Mouse (Mus musculus): Measurements from ENCODE around the gene Fam76a. TPM values are rescaled to one million over a fixed set of nuclear protein-coding genes. Genes with fewer than 3 reads are reported as not detected.

Gene Fam76a
- polyA plus RNA-seq, 1 experiment: 2.4 TPM

- H3K27me3 ChIP-seq (ENCODE audit: control insufficient read depth): peaks cover 3% of the 10 kb centered on the region; the same call in 1 of the 2 replicates
- no peaks in the 10 kb centered on the region; the same call in 1 of the 2 replicates for H3K4me1 ChIP-seq (ENCODE audit: control insufficient read depth)
- no peaks in the 10 kb centered on the region for H3K36me3 ChIP-seq (ENCODE audit: control insufficient read depth)
- no peak overlapping the region for H3K4me3 ChIP-seq (replicated peaks)
- TF ChIP-seq GATA1 (IDR thresholded peaks at IDR 0.05; ENCODE audit: low read length) (no peak), TAL1 (IDR thresholded peaks at IDR 0.05; ENCODE audit: low read length) (no peak)
- H3K9me3 ChIP-seq (ENCODE audit: control insufficient read depth, low read length): no peaks in the 10 kb centered on the region
Measured at GRCm38 (mm10) chr4:132960864-132961639, 38.7 kb upstream of the Fam76a start.

DNA sequence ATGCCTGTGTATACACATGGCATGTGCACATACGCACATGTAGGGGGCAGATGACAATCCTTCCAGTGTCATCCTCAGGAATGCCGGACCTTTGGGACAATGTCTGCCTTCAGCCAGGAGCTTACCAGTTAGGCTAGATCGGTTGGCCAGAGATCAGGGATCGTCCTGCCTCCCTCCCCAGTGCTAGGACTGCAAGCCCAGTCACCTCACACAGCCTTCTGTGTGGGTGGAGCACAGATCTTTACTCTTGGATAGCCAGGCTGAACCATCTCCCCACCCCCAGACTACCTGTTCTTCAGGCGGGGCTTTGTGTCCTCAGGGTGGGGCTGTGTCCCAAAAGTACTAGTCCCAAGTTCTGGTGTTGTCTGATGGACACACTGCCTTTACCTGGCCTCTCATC is 38.0 kb upstream of the Fam76a start:
- no peaks in the 10 kb centered on the region for H3K36me3 ChIP-seq (ENCODE audit: control insufficient read depth)
- H3K27me3 ChIP-seq (ENCODE audit: control insufficient read depth): peaks cover 3% of the 10 kb centered on the region; the same call in 1 of the 2 replicates
- H3K4me3 ChIP-seq (replicated peaks): no peak overlapping the region
- no peaks in the 10 kb centered on the region; the same call in 1 of the 2 replicates for H3K4me1 ChIP-seq (ENCODE audit: control insufficient read depth)
- TF ChIP-seq GATA1 (IDR thresholded peaks at IDR 0.05; ENCODE audit: low read length) (no peak), TAL1 (IDR thresholded peaks at IDR 0.05; ENCODE audit: low read length) (no peak)
- no peaks in the 10 kb centered on the region for H3K9me3 ChIP-seq (ENCODE audit: control insufficient read depth, low read length)

DNA sequence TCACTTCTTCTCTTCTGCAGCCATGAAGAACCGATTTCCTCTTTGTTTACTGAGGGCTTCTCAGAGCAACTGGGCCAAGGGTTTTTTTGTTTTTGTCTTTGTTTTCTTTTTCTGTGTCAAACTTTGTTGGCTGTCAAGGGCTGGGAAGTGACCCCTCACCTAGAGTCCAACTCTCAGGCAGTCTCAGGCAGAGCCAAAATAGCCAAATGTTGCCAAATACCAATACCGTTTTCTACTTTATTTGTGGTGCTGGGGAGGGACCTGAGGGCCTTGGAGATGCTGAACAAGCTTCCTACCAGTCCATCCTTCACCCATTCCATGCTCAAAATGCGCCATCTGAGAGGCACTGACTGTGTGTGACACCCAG is 37.3 kb upstream of the Fam76a start:
- H3K4me3 ChIP-seq (replicated peaks): no peak overlapping the region
- H3K4me1 ChIP-seq (ENCODE audit: control insufficient read depth): no peaks in the 10 kb centered on the region; the same call in 1 of the 2 replicates
- no peaks in the 10 kb centered on the region for H3K36me3 ChIP-seq (ENCODE audit: control insufficient read depth)
- H3K9me3 ChIP-seq (ENCODE audit: control insufficient read depth, low read length): no peaks in the 10 kb centered on the region
- H3K27me3 ChIP-seq (ENCODE audit: control insufficient read depth): peaks cover 2% of the 10 kb centered on the region; the same call in 1 of the 2 replicates
- TF ChIP-seq GATA1 (IDR thresholded peaks at IDR 0.05; ENCODE audit: low read length) (no peak), TAL1 (IDR thresholded peaks at IDR 0.05; ENCODE audit: low read length) (no peak)

DNA sequence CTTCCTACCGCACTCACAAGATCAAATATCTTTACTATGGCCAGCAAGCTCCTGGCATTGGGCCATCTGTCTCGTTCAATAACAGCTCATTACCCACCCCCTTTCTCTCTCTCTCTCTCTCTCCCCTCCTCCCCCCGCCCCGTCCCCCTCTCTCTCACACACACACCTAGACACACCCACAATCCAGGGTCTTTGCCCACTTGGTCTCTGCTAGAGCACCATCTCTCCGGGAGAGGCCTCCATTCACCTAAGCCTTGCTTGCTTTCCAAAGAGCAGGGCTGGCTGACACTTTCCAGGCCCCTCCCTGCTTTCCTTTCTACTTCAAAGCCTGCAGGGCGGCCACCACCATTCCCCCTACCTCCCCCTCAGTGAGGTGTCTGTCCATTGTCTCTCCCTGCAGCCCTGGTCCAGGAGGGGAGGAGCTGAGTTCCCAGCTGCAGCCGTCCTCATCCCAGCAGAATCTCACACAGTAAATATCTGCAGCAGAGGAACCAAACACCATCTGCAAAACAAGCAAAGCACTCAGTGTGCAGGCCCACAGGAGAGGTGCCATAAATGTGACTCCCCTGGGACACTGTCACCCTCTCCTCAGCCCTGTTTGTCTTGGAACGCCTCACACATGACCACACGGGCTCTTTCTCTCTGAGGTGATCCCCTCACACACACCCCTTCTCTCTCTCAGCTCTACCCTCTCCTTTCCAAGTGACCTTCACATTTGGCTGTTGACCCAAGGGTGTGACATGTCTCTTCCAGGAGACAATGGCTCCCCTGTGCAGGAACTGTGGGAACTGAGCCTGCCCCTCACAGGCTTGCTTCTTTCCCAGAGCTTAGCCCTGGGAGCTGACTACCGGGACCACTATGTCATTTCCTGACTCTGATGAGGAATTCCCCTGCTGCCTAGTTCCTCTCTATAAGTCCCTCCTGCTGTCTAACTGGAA is 36.7 kb upstream of the Fam76a start:
- no peak for TF ChIP-seq GATA1 (IDR thresholded peaks at IDR 0.05; ENCODE audit: low read length)
- no peak for TF ChIP-seq TAL1 (IDR thresholded peaks at IDR 0.05; ENCODE audit: low read length)
- no peaks in the 10 kb centered on the region for H3K9me3 ChIP-seq (ENCODE audit: control insufficient read depth, low read length)
- no peak overlapping the region for H3K4me3 ChIP-seq (replicated peaks)
- no peaks in the 10 kb centered on the region; the same call in 1 of the 2 replicates for H3K27me3 ChIP-seq (ENCODE audit: control insufficient read depth)
- H3K4me1 ChIP-seq (ENCODE audit: control insufficient read depth): no peaks in the 10 kb centered on the region; the same call in 1 of the 2 replicates
- no peaks in the 10 kb centered on the region for H3K36me3 ChIP-seq (ENCODE audit: control insufficient read depth)

DNA sequence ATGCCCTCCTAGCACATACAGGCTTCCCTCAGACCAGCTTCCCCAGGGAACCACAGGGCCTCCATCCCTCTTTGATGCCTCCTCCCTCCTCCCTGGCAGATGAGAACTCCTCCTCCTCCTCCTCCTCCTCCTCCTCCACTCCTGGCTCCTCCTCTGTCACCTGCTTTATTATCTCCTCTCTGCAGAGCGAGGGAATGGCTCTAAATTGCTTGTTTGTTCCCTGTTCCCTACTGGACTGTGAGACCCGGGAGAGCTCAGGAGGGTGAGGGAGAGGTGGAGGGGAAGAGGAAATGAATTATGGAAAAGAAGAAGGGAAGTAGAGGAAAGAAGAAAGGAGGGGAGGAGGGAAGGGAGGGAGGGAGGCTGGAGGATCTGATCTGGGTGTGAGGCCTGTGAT is 33.0 kb upstream of the Fam76a start:
- Histone ChIP-seq H3K36me3 (ENCODE audit: control insufficient read depth) (no peaks in the 10 kb centered on the region), H3K4me3 (replicated peaks) (no peak overlapping the region), H3K27me3 (ENCODE audit: control insufficient read depth) (no peaks in the 10 kb centered on the region; the same call in 1 of the 2 replicates), H3K4me1 (ENCODE audit: control insufficient read depth) (no peaks in the 10 kb centered on the region; the same call in 1 of the 2 replicates), H3K9me3 (ENCODE audit: control insufficient read depth, low read length) (no peaks in the 10 kb centered on the region)
- TF ChIP-seq TAL1 (IDR thresholded peaks at IDR 0.05; ENCODE audit: low read length): no peak
- TF ChIP-seq GATA1 (IDR thresholded peaks at IDR 0.05; ENCODE audit: low read length): no peak

DNA sequence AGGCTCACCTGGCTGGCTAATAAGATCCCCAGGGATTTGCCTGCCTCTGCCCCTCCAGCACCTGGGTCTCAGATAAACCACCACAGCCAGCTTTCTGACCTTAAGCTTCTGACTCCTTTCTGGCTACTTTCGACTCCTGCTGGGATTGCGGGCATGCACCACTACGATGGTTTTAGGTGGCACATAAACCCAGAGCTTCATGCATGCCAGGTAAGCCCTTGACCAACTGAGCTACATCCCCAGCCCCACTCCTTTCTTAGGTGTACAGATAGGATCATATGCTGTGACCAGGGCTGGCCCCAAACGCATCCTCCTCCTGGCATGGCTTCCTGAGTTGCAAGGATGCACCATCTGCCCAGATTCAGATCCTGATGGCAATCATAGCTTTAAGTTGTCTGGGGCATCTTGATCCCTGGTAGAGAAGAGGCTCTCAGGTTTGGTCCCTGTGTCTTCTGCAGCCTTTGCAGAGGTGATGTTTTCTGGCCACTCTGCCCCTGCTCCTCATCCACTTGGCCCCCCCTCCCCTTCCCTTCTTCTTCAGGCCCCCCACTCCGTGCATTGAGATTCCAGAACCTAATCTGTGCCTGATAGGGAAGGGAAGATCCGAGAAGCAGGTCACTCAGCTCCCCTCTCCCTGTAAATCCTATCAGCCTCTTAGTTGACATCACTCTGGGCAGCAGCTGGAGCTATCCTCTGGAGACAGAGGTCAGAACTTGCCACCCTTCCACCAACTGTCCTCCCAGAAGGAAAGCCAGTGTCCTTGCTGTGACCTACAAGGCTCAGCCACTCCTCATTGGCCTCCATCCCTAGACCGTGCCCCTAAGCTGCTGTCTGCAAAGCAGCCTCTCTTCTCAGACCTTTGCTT is 32.4 kb upstream of the Fam76a start:
- Histone ChIP-seq H3K4me1 (ENCODE audit: control insufficient read depth) (no peaks in the 10 kb centered on the region; the same call in 1 of the 2 replicates), H3K4me3 (replicated peaks) (no peak overlapping the region), H3K27me3 (ENCODE audit: control insufficient read depth) (no peaks in the 10 kb centered on the region; the same call in 1 of the 2 replicates), H3K36me3 (ENCODE audit: control insufficient read depth) (no peaks in the 10 kb centered on the region), H3K9me3 (ENCODE audit: control insufficient read depth, low read length) (no peaks in the 10 kb centered on the region)
- no peak for TF ChIP-seq TAL1 (IDR thresholded peaks at IDR 0.05; ENCODE audit: low read length)
- no peak for TF ChIP-seq GATA1 (IDR thresholded peaks at IDR 0.05; ENCODE audit: low read length)

DNA sequence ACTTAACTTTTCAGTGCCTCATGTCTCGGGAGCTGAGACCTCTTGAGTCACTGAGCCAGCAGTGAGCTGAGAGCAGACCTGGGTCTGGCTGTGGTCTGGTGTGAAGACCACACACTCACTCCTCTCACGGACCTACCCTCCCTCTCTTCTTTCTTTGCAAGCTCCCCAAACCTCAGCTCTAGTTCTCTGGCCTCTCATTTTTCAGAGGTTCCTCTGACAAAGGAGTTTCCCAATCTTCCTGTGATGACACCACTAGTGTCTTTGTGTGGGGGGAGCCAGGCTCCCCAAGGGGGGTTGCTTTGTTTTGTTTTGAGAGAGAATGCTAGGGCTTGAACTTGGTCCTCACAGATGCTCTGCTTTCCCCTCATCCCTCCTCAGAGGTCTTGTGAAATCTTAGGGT is 28.6 kb upstream of the Fam76a start:
- Histone ChIP-seq H3K4me1 (ENCODE audit: control insufficient read depth) (peaks cover 8% of the 10 kb centered on the region), H3K4me3 (replicated peaks) (no peak overlapping the region), H3K27me3 (ENCODE audit: control insufficient read depth) (no peaks in the 10 kb centered on the region), H3K36me3 (ENCODE audit: control insufficient read depth) (no peaks in the 10 kb centered on the region), H3K9me3 (ENCODE audit: control insufficient read depth, low read length) (no peaks in the 10 kb centered on the region)
- TF ChIP-seq TAL1 (IDR thresholded peaks at IDR 0.05; ENCODE audit: low read length) (no peak), GATA1 (IDR thresholded peaks at IDR 0.05; ENCODE audit: low read length) (no peak)

GRCm38 (mm10) chr4:132949882-132950532 is 27.6 kb upstream of the Fam76a start:
- H3K4me1 ChIP-seq (ENCODE audit: control insufficient read depth): peaks cover 12% of the 10 kb centered on the region
- H3K4me3 ChIP-seq (replicated peaks): no peak overlapping the region
- H3K9me3 ChIP-seq (ENCODE audit: control insufficient read depth, low read length): no peaks in the 10 kb centered on the region
- no peaks in the 10 kb centered on the region for H3K27me3 ChIP-seq (ENCODE audit: control insufficient read depth)
- TF ChIP-seq TAL1 (IDR thresholded peaks at IDR 0.05; ENCODE audit: low read length) (no peak), GATA1 (IDR thresholded peaks at IDR 0.05; ENCODE audit: low read length) (no peak)
- H3K36me3 ChIP-seq (ENCODE audit: control insufficient read depth): no peaks in the 10 kb centered on the region
